In genomic region chr11:29560990-29561389, GRCm38 (mm10) we compare ENCODE assay signal across 26 mouse cellular contexts. TPM values are rescaled to one million over a fixed set of nuclear protein-coding genes. Genes with fewer than 3 reads are reported as not detected.
A peak's percentile ranks its signal among the peaks of the same experiment; 100 is the strongest.
DNase-seq lines count a peak whose midpoint lies in the region; ATAC-seq and TF ChIP-seq lines count a peak whose summit lies in the region.
"Had no signal": no experiment of that assay in that cellular context is flagged by ENCODE, and none has a peak within 500 bp of the region (broad histone marks: within the 10 kb centered on the region; RNA-seq: fewer than 3 reads in every experiment).

No protein-coding gene starts in this region.

- H3K9me3 ChIP-seq in midbrain, embryonic 11.5 days (ENCODE audit: control insufficient read depth, low read length) = no peaks in the 10 kb centered on the region
- H3K9me3 ChIP-seq in midbrain, embryonic 16.5 days (replicated peaks; ENCODE audit: control insufficient read depth, low read length, poor library complexity, severe bottlenecking) = no peaks in the 10 kb centered on the region
- no peaks in the 10 kb centered on the region for H3K9me3 ChIP-seq in CH12.LX (replicated peaks; ENCODE audit: low read length)
- no peaks in the 10 kb centered on the region for H3K9me3 ChIP-seq in heart, embryonic 10.5 days
- H3K9me3 ChIP-seq: embryonic facial prominence, embryonic 13.5 days; embryonic facial prominence, embryonic 15.5 days; forebrain, embryonic 10.5 days; forebrain, embryonic 12.5 days had no signal

- TF ChIP-seq POLR2A in CH12.LX (IDR thresholded peaks at IDR 0.05; ENCODE audit: low read depth, low read length) = no peak

- peak; percentile 28 for DNase-seq in midbrain, embryonic 11.5 days (ENCODE audit: low spot score, missing footprints)
- peak; percentile 9 for DNase-seq in CD4-positive helper T cell, adult 2 months (ENCODE audit: low read depth, low spot score)
- no peak for DNase-seq in CH12.LX (ENCODE audit: extremely low read depth)
- DNase-seq in neural tube, embryonic 10.5 days (ENCODE audit: extremely low spot score, low spot score) = no peak
- DNase-seq in heart, embryonic 10.5 days (ENCODE audit: low spot score) = no peak
- DNase-seq in spleen, postnatal 36 days (ENCODE audit: low spot score in 2 of 2) = no peak
- DNase-seq: adrenal gland, adult 2 months; adrenal gland, postnatal 10 days; adrenal gland, postnatal 25 days; B cell, adult 2 months; cerebellum, adult 11 months; cerebellum, adult 18-20 months; cerebellum, adult 8-10 months; cerebellum, adult 9-11 months; cerebellum, postnatal 14 days; cerebellum, postnatal 36 days; embryo, embryonic 11 days had no signal

- H3K79me2 ChIP-seq in CH12.LX (replicated peaks; ENCODE audit: control insufficient read depth, extremely low read depth, insufficient read depth, poor library complexity, severe bottlenecking) = no peaks in the 10 kb centered on the region

- H3K4me3 ChIP-seq in midbrain, embryonic 11.5 days (ENCODE audit: low read depth, low read length) = no peak overlapping the region
- no peak overlapping the region for H3K4me3 ChIP-seq in midbrain, embryonic 16.5 days (ENCODE audit: low read depth, low read length)
- peak overlapping the region in 2 of 3 experiments; percentile 1 to 27 for H3K4me3 ChIP-seq in CH12.LX (replicated peaks in 1 of 3; ENCODE audit: low read depth in 2 of 3, low read length in 2 of 3, poor library complexity in 1 of 3)
- H3K4me3 ChIP-seq in heart, embryonic 10.5 days = no peak overlapping the region
- H3K4me3 ChIP-seq: embryonic facial prominence, embryonic 13.5 days; embryonic facial prominence, embryonic 15.5 days; erythroblast, embryonic 14.5 days; forebrain, embryonic 10.5 days; forebrain, embryonic 12.5 days had no signal

- dilution Hi-C loops in CH12.LX (cut with MboI; ENCODE audit: extremely low pct_ligation_motif_present, extremely low pct_unique_long_range_greater_than_20kb, low sequenced_read_pairs) = no loop called here

- H3K36me3 ChIP-seq in midbrain, embryonic 11.5 days (ENCODE audit: control insufficient read depth, insufficient read depth, low read length) = no peaks in the 10 kb centered on the region
- no peaks in the 10 kb centered on the region for H3K36me3 ChIP-seq in midbrain, embryonic 16.5 days (ENCODE audit: control insufficient read depth, insufficient read depth, low read length)
- peaks cover 0 to 8% of the 10 kb centered on the region in 2 experiments for H3K36me3 ChIP-seq in CH12.LX (replicated peaks in 1 of 2; ENCODE audit: control insufficient read depth in 1 of 2, insufficient read depth in 1 of 2, low read length in 1 of 2)
- H3K36me3 ChIP-seq in heart, embryonic 10.5 days = no peaks in the 10 kb centered on the region
- H3K36me3 ChIP-seq: embryonic facial prominence, embryonic 13.5 days; embryonic facial prominence, embryonic 15.5 days; forebrain, embryonic 10.5 days; forebrain, embryonic 12.5 days had no signal

- TF ChIP-seq CTCF in CH12.LX (conservative IDR thresholded peaks at IDR 0.05 in 1 of 2, IDR thresholded peaks at IDR 0.05 in 1 of 2; ENCODE audit: low read depth in 2 of 2, low read length in 2 of 2) = no peak

- H3K9ac ChIP-seq in midbrain, embryonic 11.5 days (ENCODE audit: low read length) = no peak overlapping the region
- no peak overlapping the region for H3K9ac ChIP-seq in midbrain, embryonic 16.5 days (ENCODE audit: low read depth, low read length)
- peak overlapping the region; percentile 32; the same call in 1 of the 2 replicates for H3K9ac ChIP-seq in CH12.LX (ENCODE audit: insufficient read depth, low read depth)
- H3K9ac ChIP-seq: embryonic facial prominence, embryonic 13.5 days; embryonic facial prominence, embryonic 15.5 days; forebrain, embryonic 12.5 days had no signal

- H3K4me2 ChIP-seq in midbrain, embryonic 11.5 days = no peak overlapping the region
- no peak overlapping the region for H3K4me2 ChIP-seq in midbrain, embryonic 16.5 days (ENCODE audit: low read length)
- H3K4me2 ChIP-seq in CH12.LX (ENCODE audit: insufficient read depth, low read depth, poor library complexity, severe bottlenecking) = peak overlapping the region; percentile 56
- H3K4me2 ChIP-seq: embryonic facial prominence, embryonic 13.5 days; embryonic facial prominence, embryonic 15.5 days; forebrain, embryonic 12.5 days had no signal

- no peak for ATAC-seq in midbrain, embryonic 11.5 days (ENCODE audit: low FRiP score)
- ATAC-seq in midbrain, embryonic 16.5 days = no peak
- ATAC-seq: forebrain, embryonic 14.5 days; forebrain, embryonic 16.5 days had no signal

- H3K27me3 ChIP-seq in midbrain, embryonic 11.5 days (ENCODE audit: control insufficient read depth, insufficient read depth, low read length) = no peaks in the 10 kb centered on the region
- no peaks in the 10 kb centered on the region for H3K27me3 ChIP-seq in midbrain, embryonic 16.5 days (ENCODE audit: control insufficient read depth, insufficient read depth, low read depth, low read length)
- H3K27me3 ChIP-seq in CH12.LX (replicated peaks) = no peaks in the 10 kb centered on the region
- H3K27me3 ChIP-seq in heart, embryonic 10.5 days (ENCODE audit: insufficient read depth, poor library complexity, severe bottlenecking) = no peaks in the 10 kb centered on the region
- H3K27me3 ChIP-seq: embryonic facial prominence, embryonic 13.5 days; embryonic facial prominence, embryonic 15.5 days; forebrain, embryonic 12.5 days had no signal

- no peak for TF ChIP-seq RAD21 in CH12.LX (IDR thresholded peaks at IDR 0.05; ENCODE audit: low read depth, low read length)

- peak; percentile 82 for TF ChIP-seq EP300 in CH12.LX (IDR thresholded peaks at IDR 0.05; ENCODE audit: low read length)

- no peak overlapping the region for H3K27ac ChIP-seq in midbrain, embryonic 11.5 days (ENCODE audit: low read depth, low read length)
- no peak overlapping the region for H3K27ac ChIP-seq in midbrain, embryonic 16.5 days (ENCODE audit: low read length)
- H3K27ac ChIP-seq in CH12.LX (ENCODE audit: insufficient read depth, low read depth) = peak overlapping the region; percentile 23; the same call in 1 of the 2 replicates
- H3K27ac ChIP-seq in heart, embryonic 10.5 days = no peak overlapping the region
- H3K27ac ChIP-seq: embryonic facial prominence, embryonic 13.5 days; embryonic facial prominence, embryonic 15.5 days; forebrain, embryonic 10.5 days; forebrain, embryonic 12.5 days had no signal

- in situ Hi-C loops in CH12.LX (cut with MboI; ENCODE audit: low pct_ligation_motif_present, low pct_unique_long_range_greater_than_20kb, low sequenced_read_pairs) = no loop called here

- no peaks in the 10 kb centered on the region for H3K4me1 ChIP-seq in midbrain, embryonic 11.5 days (ENCODE audit: control insufficient read depth, insufficient read depth, low read length)
- H3K4me1 ChIP-seq in midbrain, embryonic 16.5 days (ENCODE audit: control insufficient read depth, insufficient read depth, low read length) = no peaks in the 10 kb centered on the region
- H3K4me1 ChIP-seq in CH12.LX (ENCODE audit: control insufficient read depth in 1 of 2, insufficient read depth in 2 of 2) = peaks cover 8 to 31% of the 10 kb centered on the region in 2 experiments
- H3K4me1 ChIP-seq in heart, embryonic 10.5 days = no peaks in the 10 kb centered on the region
- H3K4me1 ChIP-seq: embryonic facial prominence, embryonic 13.5 days; embryonic facial prominence, embryonic 15.5 days; forebrain, embryonic 10.5 days; forebrain, embryonic 12.5 days had no signal

- WGBS in midbrain, embryonic 11.5 days = 91% methylated on average over 3 of the region's 3 CpGs
- 89% methylated on average over 3 of the region's 3 CpGs for WGBS in midbrain, embryonic 16.5 days
- 79% methylated on average over 3 of the region's 3 CpGs for WGBS in heart, embryonic 10.5 days

TF ChIP-seq in CH12.LX, 34 proteins besides CTCF, POLR2A, EP300 and RAD21 (continues in another document):
- TF ChIP-seq MEF2A (IDR thresholded peaks at IDR 0.05; ENCODE audit: borderline replicate concordance, low read depth, low read length) = peak; percentile 31; the same call in 1 of the 2 replicates
- 0 out of 2 replicates have a peak, but pooled peaks have one; percentile 19 for TF ChIP-seq BHLHE40 (IDR thresholded peaks at IDR 0.05; ENCODE audit: low read depth, low read length)
- TF ChIP-seq E2F4 (IDR thresholded peaks at IDR 0.05; ENCODE audit: insufficient replicate concordance, low read depth, low read length) = no peak
- TF ChIP-seq UBTF (IDR thresholded peaks at IDR 0.05; ENCODE audit: low read depth, low read length) = 0 out of 2 replicates have a peak, but pooled peaks have one; percentile 32

RNA-seq across cellular contexts. Expression of gene Rps27a, which starts 13.1 kb away (rescaled TPM):
- 974 and 996 TPM in 2 replicates for polyA plus RNA-seq in midbrain, embryonic 11.5 days (2014; fragmentation: Nextera tagmentation; extraction: Ambion mirVana)
- 485 and 507 TPM in 2 replicates for polyA plus RNA-seq in midbrain, embryonic 16.5 days (2015; fragmentation: Nextera tagmentation; extraction: Ambion mirVana)
- total RNA-seq in CH12.LX (2012; rRNA removed) = 2,653 and 2,733 TPM in 2 replicates
- total RNA-seq in CH12.LX (2014; rRNA removed) = 3,767 and 3,966 TPM in 2 replicates
- polyA plus RNA-seq in CH12.LX (2012; ENCODE audit: insufficient read length, low read depth) = 2,447 and 2,619 TPM in 2 replicates
- 784 and 841 TPM in 2 replicates for polyA plus RNA-seq in heart, embryonic 10.5 days (2016; fragmentation: Nextera tagmentation; extraction: Ambion mirVana)

RNA-seq across cellular contexts. Expression of gene Clhc1, which starts 13.2 kb away (rescaled TPM):
- 0.15 and 0.59 TPM in 2 replicates for polyA plus RNA-seq in midbrain, embryonic 11.5 days (2014; fragmentation: Nextera tagmentation; extraction: Ambion mirVana)
- polyA plus RNA-seq in midbrain, embryonic 16.5 days (2015; fragmentation: Nextera tagmentation; extraction: Ambion mirVana) = 0.12 and 0.14 TPM in 2 replicates
- total RNA-seq in CH12.LX (2012; rRNA removed) (2.6 and 3.9 TPM in 2 replicates), CH12.LX (2014; rRNA removed) (6.5 and 7.4 TPM in 2 replicates)
- 6.1 and 6.3 TPM in 2 replicates for polyA plus RNA-seq in CH12.LX (2012; ENCODE audit: insufficient read length, low read depth)
- 0.14 and 0.18 TPM in 2 replicates for polyA plus RNA-seq in heart, embryonic 10.5 days (2016; fragmentation: Nextera tagmentation; extraction: Ambion mirVana)
- polyA plus RNA-seq: adrenal gland, adult 2 months; embryonic facial prominence, embryonic 11.5 days; erythroblast, embryonic 14.5 days had no signal

RNA-seq across cellular contexts. Expression of gene Mtif2, which starts 34.8 kb away (rescaled TPM):
- polyA plus RNA-seq in midbrain, embryonic 11.5 days (2014; fragmentation: Nextera tagmentation; extraction: Ambion mirVana) = 39.9 and 44.6 TPM in 2 replicates
- 43.3 and 48.7 TPM in 2 replicates for polyA plus RNA-seq in midbrain, embryonic 16.5 days (2015; fragmentation: Nextera tagmentation; extraction: Ambion mirVana)
- total RNA-seq in CH12.LX (2012; rRNA removed) (38.3 and 41.6 TPM in 2 replicates), CH12.LX (2014; rRNA removed) (68.9 and 84.0 TPM in 2 replicates)
- polyA plus RNA-seq in CH12.LX (2012; ENCODE audit: insufficient read length, low read depth) = 41.7 and 47.0 TPM in 2 replicates
- 43.2 and 45.5 TPM in 2 replicates for polyA plus RNA-seq in heart, embryonic 10.5 days (2016; fragmentation: Nextera tagmentation; extraction: Ambion mirVana)

RNA-seq across cellular contexts. Expression of gene Prorsd1, which starts 46.2 kb away (rescaled TPM):
- polyA plus RNA-seq in midbrain, embryonic 11.5 days (2014; fragmentation: Nextera tagmentation; extraction: Ambion mirVana) = 22.6 and 26.2 TPM in 2 replicates
- 7.3 and 8.4 TPM in 2 replicates for polyA plus RNA-seq in midbrain, embryonic 16.5 days (2015; fragmentation: Nextera tagmentation; extraction: Ambion mirVana)
- total RNA-seq in CH12.LX (2012; rRNA removed) = 23.8 and 30.9 TPM in 2 replicates
- total RNA-seq in CH12.LX (2014; rRNA removed) = 63.9 and 75.7 TPM in 2 replicates
- polyA plus RNA-seq in CH12.LX (2012; ENCODE audit: insufficient read length, low read depth) = 38.4 and 42.4 TPM in 2 replicates
- 21.7 and 26.0 TPM in 2 replicates for polyA plus RNA-seq in heart, embryonic 10.5 days (2016; fragmentation: Nextera tagmentation; extraction: Ambion mirVana)

Comparison
In these comparisons a context has a peak if more than half of its experiments do, and no peak if none do; other contexts are left out.
1. DNase-seq: peak in midbrain, embryonic 11.5 days (single experiment) and CD4-positive helper T cell, adult 2 months (single experiment); none in CH12.LX (single experiment), neural tube, embryonic 10.5 days (single experiment), heart, embryonic 10.5 days (single experiment) and spleen, postnatal 36 days (0 of 2).
2. H3K4me3 ChIP-seq: peak in CH12.LX (2 of 3); none in midbrain, embryonic 11.5 days (single experiment), midbrain, embryonic 16.5 days (single experiment) and heart, embryonic 10.5 days (single experiment).